Mouse (Mus musculus) cerebellum, adult 2 months (tissue): Measurements from ENCODE around the gene Fosl2.

Experiments used
- CTCF ChIP-seq: fragments of 200-500 bp; IDR thresholded peaks from 2 replicates; pipeline ENCODE4 v1.5.1; 2011; ENCODE audit warnings: low read depth, mild to moderate bottlenecking, control low read depth, low read length, moderate library complexity, borderline replicate concordance; ENCODE audit not compliant: insufficient read depth
- POLR2A ChIP-seq: fragments of 200-500 bp; IDR thresholded peaks from 2 replicates; pipeline ENCODE4 v1.6.1; 2011; ENCODE audit warnings: low read length, control low read depth, borderline replicate concordance; ENCODE audit not compliant: insufficient read depth

DNA sequence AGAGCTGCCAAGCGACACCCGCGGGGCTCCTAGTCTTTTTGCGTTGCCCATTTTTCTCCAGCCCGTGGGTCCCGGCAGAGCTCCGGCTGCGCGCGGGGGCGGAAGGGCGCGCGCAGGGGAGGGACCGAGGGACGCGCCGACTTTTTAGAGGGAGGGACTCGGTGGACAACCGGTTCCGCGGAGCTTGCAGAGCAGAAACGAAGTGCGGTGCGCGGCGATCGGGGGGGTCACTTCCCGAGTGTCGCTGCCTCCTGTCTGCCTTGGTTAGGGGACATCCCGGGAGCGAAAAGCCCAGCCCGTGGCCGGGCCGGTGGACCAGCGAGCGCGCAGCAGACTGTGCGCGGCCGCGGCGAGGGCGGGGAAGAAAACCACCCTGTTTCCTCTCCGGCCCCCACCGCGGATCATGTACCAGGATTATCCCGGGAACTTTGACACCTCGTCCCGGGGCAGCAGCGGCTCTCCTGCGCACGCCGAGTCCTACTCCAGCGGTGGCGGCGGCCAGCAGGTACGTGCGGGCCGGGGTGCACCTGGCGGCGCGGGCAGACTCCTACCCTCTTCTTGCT, 781 bp downstream of the Fosl2 start:
- TF ChIP-seq CTCF: no peak
- TF ChIP-seq POLR2A: no peak
